ENCODE assay signal across 7 mouse cellular contexts in the genomic region with DNA sequence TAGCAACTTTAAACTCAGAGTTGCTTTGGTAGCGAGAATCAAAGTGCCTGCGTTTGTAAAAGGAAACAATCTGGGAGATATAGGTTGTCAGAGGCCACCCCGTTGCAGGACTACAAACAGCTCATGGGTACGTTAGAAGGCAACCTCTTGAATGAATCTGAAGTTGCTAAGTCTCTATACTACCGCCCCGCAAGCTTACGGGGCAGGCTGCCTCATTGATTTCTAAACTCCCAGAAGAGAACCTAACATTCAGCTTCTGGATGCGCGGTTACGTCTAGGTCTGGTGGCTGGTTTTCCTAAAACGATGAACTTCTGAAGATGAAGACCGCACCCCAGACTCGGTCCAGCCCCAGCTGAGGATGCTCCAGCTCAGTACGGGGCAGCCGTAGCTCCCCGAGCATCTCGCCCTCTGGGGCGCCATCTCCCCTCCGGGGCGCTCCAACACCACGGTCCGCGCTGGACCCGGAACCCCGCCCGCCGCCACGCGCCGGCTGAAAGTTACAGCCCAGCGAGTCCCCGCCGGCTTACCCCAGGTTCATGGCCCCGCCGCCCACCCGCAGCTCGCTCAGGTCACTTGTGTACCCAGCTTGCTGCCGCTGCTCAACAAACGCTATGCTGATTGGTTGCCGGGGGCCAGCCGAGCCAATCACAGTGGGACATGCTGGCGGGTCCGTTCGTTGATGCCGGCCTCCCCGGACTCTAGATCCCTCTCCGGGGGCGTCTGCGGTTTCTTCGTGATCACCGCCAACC. TPM values are rescaled to one million over a fixed set of nuclear protein-coding genes. Genes with fewer than 3 reads are reported as not detected.
DNase-seq lines count a peak whose midpoint lies in the region; ATAC-seq lines count a peak whose summit lies in the region.

A gene (minus strand): TSS at position 567 of the 750 bp plus-strand sequence.

- DNase-seq in adrenal gland, adult 2 months: peak; percentile 99
- DNase-seq in embryo, embryonic 11.5 days (ENCODE audit: low read depth, low spot score): peak; percentile 92
- DNase-seq in gastrocnemius, postnatal 4 days (ENCODE audit: low spot score in 2 of 2): peak; percentile 96 to 98
- peak; percentile 100 for DNase-seq in left cerebral cortex, postnatal 36 days (ENCODE audit: low spot score in 2 of 2)
- peak; percentile 100 for DNase-seq in midbrain, embryonic 11.5 days (ENCODE audit: low spot score, missing footprints)
- DNase-seq in skeletal muscle tissue, adult 2 months (ENCODE audit: low read depth, low spot score): peak; percentile 94

- peak within 1 kb of the TSS; percentile 77 for H3K4me2 ChIP-seq in intestine, embryonic 16.5 days (ENCODE audit: low read depth, low read length)
- H3K4me2 ChIP-seq in midbrain, embryonic 11.5 days: peak within 1 kb of the TSS; percentile 58

- H3K27me3 ChIP-seq in intestine, embryonic 16.5 days (replicated peaks; ENCODE audit: control insufficient read depth, insufficient read depth, low read length): no peaks in the 10 kb centered on the region
- H3K27me3 ChIP-seq in midbrain, embryonic 11.5 days (ENCODE audit: control insufficient read depth, insufficient read depth, low read length): no peaks in the 10 kb centered on the region

- H3K4me1 ChIP-seq in intestine, embryonic 16.5 days (ENCODE audit: control insufficient read depth, insufficient read depth, low read length): no peaks in the 10 kb centered on the region
- H3K4me1 ChIP-seq in midbrain, embryonic 11.5 days (ENCODE audit: control insufficient read depth, insufficient read depth, low read length): peaks cover 3% of the 10 kb centered on the region; the same call in 1 of the 2 replicates

- H3K27ac ChIP-seq in intestine, embryonic 16.5 days (ENCODE audit: low read length): peak within 1 kb of the TSS; percentile 44
- H3K27ac ChIP-seq in midbrain, embryonic 11.5 days (ENCODE audit: low read depth, low read length): peak within 1 kb of the TSS; percentile 42; the same call in 1 of the 2 replicates

- peak within 1 kb of the TSS; percentile 76 for H3K9ac ChIP-seq in intestine, embryonic 16.5 days (ENCODE audit: low read depth, low read length)
- peak within 1 kb of the TSS; percentile 80 for H3K9ac ChIP-seq in midbrain, embryonic 11.5 days (ENCODE audit: low read length)

- H3K36me3 ChIP-seq in intestine, embryonic 16.5 days (ENCODE audit: control insufficient read depth, insufficient read depth, low read length): no peaks in the 10 kb centered on the region
- no peaks in the 10 kb centered on the region for H3K36me3 ChIP-seq in midbrain, embryonic 11.5 days (ENCODE audit: control insufficient read depth, insufficient read depth, low read length)

- no peaks in the 10 kb centered on the region for H3K9me3 ChIP-seq in intestine, embryonic 16.5 days (ENCODE audit: control insufficient read depth, low read length)
- no peaks in the 10 kb centered on the region for H3K9me3 ChIP-seq in midbrain, embryonic 11.5 days (ENCODE audit: control insufficient read depth, low read length)

- intact Hi-C loops in left cerebral cortex, postnatal 36 days (cut with DNase I): no loop called here

- WGBS in intestine, embryonic 16.5 days: under 1% methylated on average over 51 of the region's 51 CpGs
- WGBS in midbrain, embryonic 11.5 days: under 1% methylated on average over 51 of the region's 51 CpGs

- ATAC-seq in intestine, embryonic 16.5 days: peak; percentile 99
- peak; percentile 97 for ATAC-seq in midbrain, embryonic 11.5 days (ENCODE audit: low FRiP score)

- H3K4me3 ChIP-seq in intestine, embryonic 16.5 days (ENCODE audit: low read length): peak within 1 kb of the TSS; percentile 80
- H3K4me3 ChIP-seq in midbrain, embryonic 11.5 days (ENCODE audit: low read depth, low read length): peak within 1 kb of the TSS; percentile 72

RNA-seq across cellular contexts. Expression of the gene that starts here (rescaled TPM):
- 1 to 10 TPM; 8.3 to 9.7 TPM for total RNA-seq in adrenal gland, adult 2 months (2021)
- polyA plus RNA-seq in adrenal gland, adult 2 months (2012; rRNA removed): 0.24 and 0.36 TPM in 2 replicates
- total RNA-seq in gastrocnemius, postnatal 4 days (2021): 10 to 100 TPM; 10.3 to 12.6 TPM
- 6.8 and 7.9 TPM in 2 replicates for polyA plus RNA-seq in intestine, embryonic 16.5 days (2015; fragmentation: Nextera tagmentation; extraction: Ambion mirVana)
- total RNA-seq in left cerebral cortex, postnatal 36 days (2021): 10 to 100 TPM; 11.7 to 17.3 TPM
- polyA plus RNA-seq in midbrain, embryonic 11.5 days (2014; fragmentation: Nextera tagmentation; extraction: Ambion mirVana): 16.2 and 17.5 TPM in 2 replicates

Comparison
In these comparisons a context has a peak if more than half of its experiments do, and no peak if none do; other contexts are left out.
1. Peak in every context shown above with its lines: DNase-seq, ATAC-seq, H3K4me3 ChIP-seq and H3K27ac ChIP-seq.